Mouse (Mus musculus): ENCODE measurements around the gene Gabrb2. TPM values are rescaled to one million over a fixed set of nuclear protein-coding genes. Genes with fewer than 3 reads are reported as not detected.

Gene Gabrb2
- polyA plus RNA-seq, 1 experiment from 2014 or later = 50.5 TPM

- Histone ChIP-seq H3K4me3 (replicated peaks; ENCODE audit: low read depth, low read length) (no peak overlapping the region), H3K27me3 (ENCODE audit: control insufficient read depth, insufficient read depth, low read length) (no peaks in the 10 kb centered on the region), H3K27ac (replicated peaks; ENCODE audit: low read depth, low read length) (no peak overlapping the region), H3K36me3 (ENCODE audit: control insufficient read depth, insufficient read depth, low read length) (peaks cover 3% of the 10 kb centered on the region; the same call in 1 of the 2 replicates), H3K9ac (replicated peaks; ENCODE audit: low read length) (no peak overlapping the region), H3K4me1 (ENCODE audit: control insufficient read depth, insufficient read depth, low read length) (no peaks in the 10 kb centered on the region), H3K9me3 (ENCODE audit: control insufficient read depth, low read length) (no peaks in the 10 kb centered on the region), H3K4me2 (ENCODE audit: low read length) (no peak overlapping the region)
- DNase-seq (no peak), ATAC-seq (ENCODE audit: low FRiP score, low TSS enrichment) (no peak)
- WGBS = 87% methylated on average over 4 of the region's 4 CpGs
Measured at GRCm38 (mm10) chr11:42571467-42571866, 151.9 kb downstream of the Gabrb2 start.

DNA sequence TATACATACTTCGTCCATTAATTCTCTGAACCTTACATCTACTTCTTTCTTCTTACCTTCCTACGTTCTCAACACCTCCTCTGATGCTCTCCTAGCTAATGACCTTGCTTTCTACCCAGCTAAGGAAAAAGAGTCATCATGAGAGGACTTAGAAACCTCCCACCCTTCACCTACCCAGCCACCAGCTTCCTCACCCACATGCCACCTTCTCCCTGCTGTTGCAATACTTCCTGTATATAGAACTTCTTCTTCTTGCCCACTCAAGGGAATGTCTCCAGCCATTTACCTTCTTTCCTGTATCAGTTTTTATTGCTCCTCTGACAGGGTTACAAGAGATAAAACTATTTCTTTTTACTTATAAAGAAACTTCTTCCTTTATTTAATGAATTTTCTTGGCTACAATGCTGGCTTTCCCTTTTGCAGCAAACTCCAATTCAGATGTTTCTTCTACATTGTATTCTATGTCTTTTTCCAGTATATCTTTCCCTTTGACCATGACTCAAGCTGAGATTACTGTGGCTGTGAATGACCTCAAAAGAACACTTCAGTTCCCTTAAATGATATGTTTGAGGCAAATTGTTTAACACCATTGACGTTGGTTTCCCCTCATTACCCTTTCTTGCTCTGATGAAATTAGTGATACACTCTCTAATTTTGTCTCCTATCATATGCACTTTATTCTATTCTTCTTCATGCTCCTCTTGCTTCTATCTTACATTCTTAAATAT is 155.8 kb downstream of the Gabrb2 start:
- Histone ChIP-seq H3K4me3 (replicated peaks; ENCODE audit: low read depth, low read length) (no peak overlapping the region), H3K9me3 (ENCODE audit: control insufficient read depth, low read length) (no peaks in the 10 kb centered on the region), H3K27me3 (ENCODE audit: control insufficient read depth, insufficient read depth, low read length) (no peaks in the 10 kb centered on the region), H3K4me1 (ENCODE audit: control insufficient read depth, insufficient read depth, low read length) (no peaks in the 10 kb centered on the region), H3K36me3 (ENCODE audit: control insufficient read depth, insufficient read depth, low read length) (no peaks in the 10 kb centered on the region), H3K9ac (replicated peaks; ENCODE audit: low read length) (no peak overlapping the region), H3K4me2 (ENCODE audit: low read length) (no peak overlapping the region), H3K27ac (replicated peaks; ENCODE audit: low read depth, low read length) (no peak overlapping the region)
- whole genome bisulfite sequencing = 87% methylated on average over 3 of the region's 3 CpGs
- ATAC-seq (ENCODE audit: low FRiP score, low TSS enrichment) (no peak), DNase-seq (no peak)

DNA sequence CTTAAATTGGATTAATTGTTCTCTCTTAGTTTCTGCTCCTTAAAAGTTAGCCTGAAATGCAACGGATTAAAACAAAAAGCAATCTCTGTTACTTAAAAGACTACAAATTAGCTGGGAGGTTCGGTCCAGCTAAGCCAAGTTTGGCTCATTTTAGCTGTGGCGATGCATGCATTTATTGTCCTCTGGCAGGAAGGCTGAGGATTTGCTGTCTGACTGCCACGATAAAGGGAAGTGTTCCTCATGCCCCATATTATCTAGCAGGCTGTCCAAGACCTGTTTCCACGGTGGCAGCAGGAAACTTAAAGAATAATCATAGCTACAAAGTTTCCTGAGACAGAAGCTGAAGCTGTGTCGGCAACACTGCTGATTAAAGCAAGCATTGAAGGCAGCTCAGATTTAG is 160.2 kb downstream of the Gabrb2 start:
- Histone ChIP-seq H3K36me3 (ENCODE audit: control insufficient read depth, insufficient read depth, low read length) (no peaks in the 10 kb centered on the region), H3K4me1 (ENCODE audit: control insufficient read depth, insufficient read depth, low read length) (no peaks in the 10 kb centered on the region), H3K4me3 (replicated peaks; ENCODE audit: low read depth, low read length) (no peak overlapping the region), H3K9ac (replicated peaks; ENCODE audit: low read length) (no peak overlapping the region), H3K27me3 (ENCODE audit: control insufficient read depth, insufficient read depth, low read length) (no peaks in the 10 kb centered on the region), H3K27ac (replicated peaks; ENCODE audit: low read depth, low read length) (no peak overlapping the region), H3K9me3 (ENCODE audit: control insufficient read depth, low read length) (no peaks in the 10 kb centered on the region), H3K4me2 (ENCODE audit: low read length) (no peak overlapping the region)
- WGBS = 46% methylated on average over 6 of the region's 6 CpGs
- no peak for DNase-seq
- no peak for ATAC-seq (ENCODE audit: low FRiP score, low TSS enrichment)

DNA sequence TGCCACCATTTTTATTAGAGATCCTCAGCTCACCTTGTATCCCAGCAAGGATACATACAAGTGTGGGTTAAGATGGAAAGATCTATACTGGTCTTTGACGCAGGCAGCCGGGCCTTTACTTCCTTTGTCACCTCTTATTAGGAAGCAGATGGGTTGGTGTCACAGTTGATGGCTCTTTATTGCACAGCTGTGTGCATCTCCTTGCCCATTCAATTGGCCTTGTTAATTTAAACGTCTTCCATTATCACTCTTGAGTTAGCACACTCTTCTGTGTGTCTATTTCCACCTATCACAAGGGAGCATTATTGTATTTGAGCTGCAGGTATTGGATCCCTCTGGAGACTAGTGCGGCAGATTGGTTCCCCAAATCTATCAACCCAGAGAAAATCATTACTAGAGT is 161.6 kb downstream of the Gabrb2 start:
- Histone ChIP-seq H3K4me1 (ENCODE audit: control insufficient read depth, insufficient read depth, low read length) (no peaks in the 10 kb centered on the region), H3K9me3 (ENCODE audit: control insufficient read depth, low read length) (no peaks in the 10 kb centered on the region), H3K36me3 (ENCODE audit: control insufficient read depth, insufficient read depth, low read length) (no peaks in the 10 kb centered on the region), H3K4me3 (replicated peaks; ENCODE audit: low read depth, low read length) (no peak overlapping the region), H3K4me2 (ENCODE audit: low read length) (no peak overlapping the region), H3K9ac (replicated peaks; ENCODE audit: low read length) (no peak overlapping the region), H3K27me3 (ENCODE audit: control insufficient read depth, insufficient read depth, low read length) (no peaks in the 10 kb centered on the region), H3K27ac (replicated peaks; ENCODE audit: low read depth, low read length) (no peak overlapping the region)
- no peak for DNase-seq
- 69% methylated on average over 4 of the region's 4 CpGs for WGBS
- no peak for ATAC-seq (ENCODE audit: low FRiP score, low TSS enrichment)

GRCm38 (mm10) chr11:42581753-42582152 is 162.2 kb downstream of the Gabrb2 start:
- H3K4me3 ChIP-seq (replicated peaks; ENCODE audit: low read depth, low read length) = no peak overlapping the region
- ATAC-seq (ENCODE audit: low FRiP score, low TSS enrichment) (no peak), DNase-seq (no peak)
- no peaks in the 10 kb centered on the region for H3K36me3 ChIP-seq (ENCODE audit: control insufficient read depth, insufficient read depth, low read length)
- H3K27ac ChIP-seq (replicated peaks; ENCODE audit: low read depth, low read length) = no peak overlapping the region
- no peaks in the 10 kb centered on the region for H3K9me3 ChIP-seq (ENCODE audit: control insufficient read depth, low read length)
- no peaks in the 10 kb centered on the region for H3K4me1 ChIP-seq (ENCODE audit: control insufficient read depth, insufficient read depth, low read length)
- no peak overlapping the region for H3K9ac ChIP-seq (replicated peaks; ENCODE audit: low read length)
- no peaks in the 10 kb centered on the region for H3K27me3 ChIP-seq (ENCODE audit: control insufficient read depth, insufficient read depth, low read length)
- no peak overlapping the region for H3K4me2 ChIP-seq (ENCODE audit: low read length)

- Histone ChIP-seq H3K4me1 (ENCODE audit: control insufficient read depth, insufficient read depth, low read length) (no peaks in the 10 kb centered on the region), H3K27ac (replicated peaks; ENCODE audit: low read depth, low read length) (no peak overlapping the region), H3K4me3 (replicated peaks; ENCODE audit: low read depth, low read length) (no peak overlapping the region), H3K9ac (replicated peaks; ENCODE audit: low read length) (no peak overlapping the region), H3K9me3 (ENCODE audit: control insufficient read depth, low read length) (no peaks in the 10 kb centered on the region), H3K27me3 (ENCODE audit: control insufficient read depth, insufficient read depth, low read length) (no peaks in the 10 kb centered on the region), H3K36me3 (ENCODE audit: control insufficient read depth, insufficient read depth, low read length) (no peaks in the 10 kb centered on the region), H3K4me2 (ENCODE audit: low read length) (no peak overlapping the region)
- WGBS = 90% methylated on average over 3 of the region's 3 CpGs
- DNase-seq (no peak), ATAC-seq (ENCODE audit: low FRiP score, low TSS enrichment) (no peak)
Measured at GRCm38 (mm10) chr11:42592418-42592817, 172.9 kb downstream of the Gabrb2 start.

DNA sequence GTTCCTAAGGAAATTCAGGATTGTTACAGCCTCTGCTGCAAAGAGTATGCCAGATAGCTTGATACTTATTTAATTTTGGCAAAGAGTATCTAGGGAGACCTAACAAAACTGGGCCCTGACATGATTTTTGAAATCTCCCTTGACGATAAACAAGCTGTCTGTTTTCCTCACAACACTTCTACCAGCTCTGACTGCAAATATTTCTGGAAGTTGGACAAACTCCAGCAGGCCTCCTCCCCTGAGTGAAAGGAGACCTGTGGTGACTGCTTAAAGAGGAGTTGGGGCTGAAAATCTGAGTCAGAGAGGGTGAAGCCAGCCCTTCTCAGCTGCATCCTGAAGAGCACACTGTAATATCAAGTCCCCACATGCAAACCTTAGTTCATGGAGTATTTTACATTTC is 186.7 kb downstream of the Gabrb2 start:
- H3K27ac ChIP-seq (replicated peaks; ENCODE audit: low read depth, low read length) = no peak overlapping the region
- no peaks in the 10 kb centered on the region for H3K9me3 ChIP-seq (ENCODE audit: control insufficient read depth, low read length)
- peak; percentile 28 for DNase-seq
- no peak overlapping the region for H3K4me2 ChIP-seq (ENCODE audit: low read length)
- 75% methylated on average over 1 of the region's 1 CpGs for WGBS
- no peaks in the 10 kb centered on the region for H3K27me3 ChIP-seq (ENCODE audit: control insufficient read depth, insufficient read depth, low read length)
- no peaks in the 10 kb centered on the region for H3K4me1 ChIP-seq (ENCODE audit: control insufficient read depth, insufficient read depth, low read length)
- H3K9ac ChIP-seq (replicated peaks; ENCODE audit: low read length) = no peak overlapping the region
- ATAC-seq (ENCODE audit: low FRiP score, low TSS enrichment) = no peak
- H3K36me3 ChIP-seq (ENCODE audit: control insufficient read depth, insufficient read depth, low read length) = no peaks in the 10 kb centered on the region
- no peak overlapping the region for H3K4me3 ChIP-seq (replicated peaks; ENCODE audit: low read depth, low read length)

- WGBS = 97% methylated on average over 3 of the region's 3 CpGs
- no peaks in the 10 kb centered on the region for H3K27me3 ChIP-seq (ENCODE audit: control insufficient read depth, insufficient read depth, low read length)
Measured at GRCm38 (mm10) chr11:42609128-42609763, 189.7 kb downstream of the Gabrb2 start.

GRCm38 (mm10) chr11:42618195-42618594 is 198.6 kb downstream of the Gabrb2 start:
- no peak for ATAC-seq (ENCODE audit: low FRiP score, low TSS enrichment)
- no peaks in the 10 kb centered on the region for H3K9me3 ChIP-seq (ENCODE audit: control insufficient read depth, low read length)

More at GRCm38 (mm10) chr11:42609128-42609763, 189.7 kb downstream of the Gabrb2 start:
- H3K27ac ChIP-seq (replicated peaks; ENCODE audit: low read depth, low read length) = no peak overlapping the region
- H3K36me3 ChIP-seq (ENCODE audit: control insufficient read depth, insufficient read depth, low read length) = no peaks in the 10 kb centered on the region
- no peak overlapping the region for H3K4me2 ChIP-seq (ENCODE audit: low read length)
- no peaks in the 10 kb centered on the region for H3K9me3 ChIP-seq (ENCODE audit: control insufficient read depth, low read length)
- ATAC-seq (ENCODE audit: low FRiP score, low TSS enrichment) = no peak
- H3K9ac ChIP-seq (replicated peaks; ENCODE audit: low read length) = no peak overlapping the region
- no peak overlapping the region for H3K4me3 ChIP-seq (replicated peaks; ENCODE audit: low read depth, low read length)
- no peaks in the 10 kb centered on the region for H3K4me1 ChIP-seq (ENCODE audit: control insufficient read depth, insufficient read depth, low read length)
- no peak for DNase-seq

More at GRCm38 (mm10) chr11:42618195-42618594, 198.6 kb downstream of the Gabrb2 start:
- Histone ChIP-seq H3K36me3 (ENCODE audit: control insufficient read depth, insufficient read depth, low read length) (no peaks in the 10 kb centered on the region), H3K4me3 (replicated peaks; ENCODE audit: low read depth, low read length) (no peak overlapping the region), H3K9ac (replicated peaks; ENCODE audit: low read length) (no peak overlapping the region), H3K4me1 (ENCODE audit: control insufficient read depth, insufficient read depth, low read length) (no peaks in the 10 kb centered on the region), H3K4me2 (ENCODE audit: low read length) (no peak overlapping the region), H3K27ac (replicated peaks; ENCODE audit: low read depth, low read length) (no peak overlapping the region), H3K27me3 (ENCODE audit: control insufficient read depth, insufficient read depth, low read length) (no peaks in the 10 kb centered on the region)
- peak; percentile 15 for DNase-seq
- WGBS = 71% methylated on average over 2 of the region's 2 CpGs

Measured in midbrain, embryonic 14.5 days (tissue).